Mouse (Mus musculus) gastrocnemius, adult 2 months (tissue): ENCODE measurements around the gene Gm20388. TPM values are rescaled to one million over a fixed set of nuclear protein-coding genes. Genes with fewer than 3 reads are reported as not detected.

Experiments
- DNase-seq: peaks from one replicate; pipeline ENCODE4 v3.0.0; 2022
- H3K27ac ChIP-seq: fragments of 200-600 bp; 2 replicates; pipeline ENCODE4 v1.8.1; 2022; ENCODE audit warnings: mild to moderate bottlenecking
- H3K4me3 ChIP-seq: fragments of 200-600 bp; 2 replicates; pipeline ENCODE4 v1.8.1; 2022; ENCODE audit warnings: mild to moderate bottlenecking, moderate library complexity
- CTCF ChIP-seq: fragments of 200-600 bp; IDR thresholded peaks from 2 replicates; pipeline ENCODE4 v1.8.1; 2022; ENCODE audit warnings: antibody characterized with exemption, mild to moderate bottlenecking, moderate library complexity
- intact Hi-C: fragments of 180-260 bp; cut with DNase I; formaldehyde crosslinking; loops from one replicate; pipeline ENCODE4 v1.15.1; 2025
- total RNA-seq, 2 experiments: library from RNA; stranded (reverse); gene quantifications; 2 replicates each; pipeline ENCODE4 v1.2.3; 2021

Gene Gm20388
- total RNA-seq, 2 experiments from 2014 or later: 6.1 to 15.0 TPM

DNA sequence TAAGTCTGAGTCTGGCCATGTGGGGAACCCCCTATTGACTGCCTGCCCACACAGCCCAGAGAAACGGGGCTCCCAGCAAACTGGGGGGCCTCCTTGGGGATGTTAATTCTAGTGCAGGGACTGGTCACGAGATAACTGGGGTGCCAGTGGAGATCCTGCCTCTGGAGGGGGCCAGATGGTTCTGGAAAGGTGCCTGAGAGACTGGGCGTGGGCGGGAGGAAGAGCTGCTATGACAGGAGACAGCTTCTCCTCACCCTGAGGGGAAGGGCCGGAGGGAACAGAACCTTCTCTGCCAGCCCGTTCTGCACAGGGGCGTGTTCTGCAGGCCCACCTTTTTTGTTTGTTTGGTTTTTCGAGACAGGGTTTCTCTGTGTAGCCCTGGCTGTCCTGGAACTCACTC is 2955.6 kb downstream of the Gm20388 start:
- intact Hi-C loops: no loop called here
- no peak for DNase-seq
- no peak overlapping the region for H3K27ac ChIP-seq
- H3K4me3 ChIP-seq: no peak overlapping the region
- TF ChIP-seq CTCF: no peak

DNA sequence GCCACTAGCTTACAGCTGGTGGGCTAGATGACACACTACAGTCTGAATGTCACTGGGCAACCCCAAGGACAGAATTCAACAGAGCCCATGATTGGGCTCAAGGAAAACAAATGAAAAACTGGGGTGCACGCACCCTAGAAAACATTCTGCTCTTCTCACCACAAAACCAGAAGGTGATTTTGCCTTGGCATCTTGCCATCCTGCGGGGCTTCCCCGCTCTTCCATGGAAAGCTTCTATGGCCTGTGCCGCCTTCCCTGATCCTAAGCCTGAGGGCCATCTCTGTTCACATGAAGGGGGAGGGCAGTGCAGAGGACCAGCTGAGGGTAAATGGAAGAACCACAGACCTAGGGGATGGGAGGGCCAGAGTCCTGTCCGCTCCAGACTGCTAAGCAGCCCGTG is 2957.3 kb downstream of the Gm20388 start:
- H3K4me3 ChIP-seq: no peak overlapping the region
- no peak overlapping the region for H3K27ac ChIP-seq
- no peak for TF ChIP-seq CTCF
- no peak for DNase-seq
- intact Hi-C loops: no loop called here

DNA sequence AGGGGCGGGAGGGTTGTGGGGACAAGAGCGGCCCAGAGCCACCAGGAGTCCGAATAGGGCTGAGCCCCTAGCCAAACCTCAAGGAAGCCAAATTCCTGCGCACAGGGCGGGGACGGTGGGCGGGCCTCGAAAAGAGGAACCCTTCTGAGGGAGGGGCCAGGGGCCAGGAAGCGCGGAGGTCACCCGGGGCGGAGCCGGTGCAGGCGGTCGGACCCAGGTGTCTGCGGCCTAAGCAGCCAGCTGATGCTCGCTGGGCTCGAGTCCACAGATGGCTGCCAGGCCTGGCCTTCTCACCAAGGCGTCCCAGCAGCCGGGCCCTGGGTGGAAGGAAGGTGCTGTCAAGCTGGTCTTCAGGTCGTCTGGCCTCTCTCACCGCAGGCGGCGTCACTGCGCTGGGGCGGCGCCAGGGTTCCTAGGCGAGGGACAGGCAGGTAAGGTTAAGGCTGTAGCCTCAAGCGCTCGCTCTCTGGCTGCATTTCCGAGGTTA is 2959.8 kb downstream of the Gm20388 start:
- TF ChIP-seq CTCF: no peak
- DNase-seq: peak; percentile 61
- intact Hi-C loops: no loop called here
- Histone ChIP-seq H3K4me3 (peak overlapping the region; percentile 56), H3K27ac (no peak overlapping the region)

DNA sequence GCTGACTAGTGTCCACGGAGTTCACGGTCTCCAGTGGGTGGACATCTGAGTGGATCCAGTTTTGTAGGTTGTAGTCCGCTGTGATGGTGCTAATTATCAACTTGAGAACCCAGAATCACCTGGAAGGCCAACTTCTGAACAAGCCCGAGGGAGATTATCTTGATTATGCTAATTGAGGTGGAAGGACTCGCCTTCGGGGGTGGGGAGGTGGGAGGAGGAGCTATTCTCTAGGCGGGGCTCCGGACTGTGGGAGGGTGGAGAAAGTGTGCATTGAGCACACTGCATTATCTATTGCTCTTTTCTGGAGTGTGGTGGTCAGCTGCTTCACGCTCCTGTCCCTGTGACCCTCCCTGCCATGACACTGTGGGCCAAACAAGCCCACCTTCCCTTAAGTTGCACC is 2961.0 kb downstream of the Gm20388 start:
- no peak for DNase-seq
- no peak overlapping the region for H3K27ac ChIP-seq

DNA sequence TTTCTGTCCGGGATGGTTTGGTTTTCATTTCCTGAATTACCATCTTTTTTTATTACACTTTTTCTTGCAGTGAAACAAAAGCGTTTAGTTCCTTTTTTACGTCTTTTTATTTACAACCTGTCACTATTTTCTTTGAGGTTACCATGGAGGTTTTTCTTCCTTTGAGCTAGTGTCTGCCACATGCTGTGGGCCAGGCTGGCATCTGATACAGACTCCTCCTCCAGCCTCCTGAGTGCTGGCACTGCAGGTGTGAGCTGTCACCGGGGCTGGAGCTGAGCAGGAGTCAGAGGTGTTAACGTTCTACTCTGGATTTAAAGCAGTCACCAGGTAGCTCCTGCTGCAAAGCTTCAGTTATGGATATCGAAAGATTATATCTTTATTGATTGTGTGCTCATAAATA is 2962.5 kb downstream of the Gm20388 start:
- intact Hi-C loops: no loop called here
- no peak for TF ChIP-seq CTCF
- H3K4me3 ChIP-seq: no peak overlapping the region
- no peak for DNase-seq
- H3K27ac ChIP-seq: no peak overlapping the region

More for the DNA sequence above, 2961.0 kb downstream of the Gm20388 start:
- intact Hi-C loops: no loop called here
- TF ChIP-seq CTCF: no peak
- no peak overlapping the region for H3K4me3 ChIP-seq

DNA sequence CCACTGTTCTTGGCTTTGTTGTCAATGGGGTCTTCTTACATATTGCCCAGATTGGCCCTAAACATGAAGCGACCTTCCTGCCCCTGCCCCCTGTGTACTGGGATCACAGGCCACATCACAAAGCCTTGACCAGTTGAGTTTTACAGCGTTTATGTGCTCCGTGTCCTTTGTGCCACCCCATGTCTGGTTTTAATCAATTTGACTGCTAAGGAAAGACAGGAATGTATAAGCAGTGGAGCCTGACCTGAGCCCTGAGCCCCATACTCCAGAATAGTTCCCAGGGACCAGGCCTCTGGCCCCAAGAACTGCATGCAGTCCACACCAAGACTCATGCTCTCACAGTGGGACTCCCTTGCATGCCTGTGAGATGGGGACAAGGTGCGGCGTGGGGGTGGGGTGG is 2964.5 kb downstream of the Gm20388 start:
- no peak for DNase-seq
- Histone ChIP-seq H3K27ac (no peak overlapping the region), H3K4me3 (no peak overlapping the region)
- intact Hi-C loops: no loop called here
- TF ChIP-seq CTCF: no peak

DNA sequence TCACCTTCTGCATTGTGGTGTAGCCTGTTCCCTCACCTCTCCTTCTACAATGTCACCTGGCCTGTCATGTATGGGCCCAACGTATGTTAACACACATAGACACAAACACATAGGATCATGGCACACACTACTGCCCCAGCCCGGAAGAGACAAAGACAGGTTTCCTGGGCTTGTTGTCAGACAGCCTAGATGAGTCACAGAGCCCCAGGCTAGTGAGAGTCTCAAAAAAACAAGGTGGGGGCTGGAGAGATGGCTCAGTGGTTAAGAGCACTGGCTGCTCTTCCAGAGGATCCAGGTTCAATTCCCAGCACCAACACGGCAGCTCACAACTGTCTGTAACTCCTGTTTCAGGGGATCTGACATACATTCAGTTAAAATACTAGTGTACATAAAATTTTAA is 2967.6 kb downstream of the Gm20388 start:
- H3K27ac ChIP-seq: no peak overlapping the region
- no peak for DNase-seq
- H3K4me3 ChIP-seq: no peak overlapping the region
- TF ChIP-seq CTCF: no peak
- intact Hi-C loops: no loop called here

DNA sequence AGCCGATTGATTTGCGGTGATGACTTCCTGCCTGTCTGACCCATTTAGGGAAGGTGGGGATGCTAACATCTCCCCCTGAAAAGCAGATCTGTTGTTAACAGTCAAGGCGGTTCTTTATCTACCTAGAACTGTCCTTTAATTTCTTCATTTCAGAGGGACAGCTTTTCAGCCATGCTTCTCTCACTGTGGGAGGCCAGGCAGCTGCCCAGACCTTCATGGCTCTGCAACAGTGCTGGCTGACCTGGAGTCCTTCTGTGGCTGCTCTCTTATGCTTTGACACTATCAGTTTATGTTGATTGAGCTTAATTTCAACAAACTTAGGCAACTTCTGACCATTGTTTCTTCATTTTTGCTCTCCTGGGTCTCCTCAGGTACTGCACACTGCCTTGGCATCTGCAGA is 2969.7 kb downstream of the Gm20388 start:
- no peak for DNase-seq
- intact Hi-C loops: no loop called here
- no peak for TF ChIP-seq CTCF
- Histone ChIP-seq H3K4me3 (no peak overlapping the region), H3K27ac (no peak overlapping the region)

DNA sequence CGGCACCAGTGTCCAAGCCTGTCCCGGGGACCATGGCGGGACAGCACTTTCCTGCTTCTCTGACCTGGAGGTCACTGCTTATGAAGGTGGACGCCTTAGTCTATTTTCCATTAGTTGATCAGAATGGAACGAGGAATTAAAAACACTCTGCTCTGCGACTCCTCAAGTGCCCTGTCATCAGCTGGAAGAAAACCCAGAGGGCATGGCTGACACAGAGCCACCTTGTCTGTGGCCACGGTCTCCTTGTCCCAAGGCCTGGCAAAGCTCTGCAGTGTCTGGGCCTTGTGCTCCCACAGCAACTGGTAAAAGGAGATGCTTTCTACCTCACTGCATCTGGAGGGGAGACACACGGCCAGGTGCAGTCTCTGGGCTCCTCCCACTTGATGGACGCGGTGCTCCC is 2973.0 kb downstream of the Gm20388 start:
- H3K27ac ChIP-seq: no peak overlapping the region
- no peak for TF ChIP-seq CTCF
- H3K4me3 ChIP-seq: no peak overlapping the region
- intact Hi-C loops: no loop called here
- no peak for DNase-seq

DNA sequence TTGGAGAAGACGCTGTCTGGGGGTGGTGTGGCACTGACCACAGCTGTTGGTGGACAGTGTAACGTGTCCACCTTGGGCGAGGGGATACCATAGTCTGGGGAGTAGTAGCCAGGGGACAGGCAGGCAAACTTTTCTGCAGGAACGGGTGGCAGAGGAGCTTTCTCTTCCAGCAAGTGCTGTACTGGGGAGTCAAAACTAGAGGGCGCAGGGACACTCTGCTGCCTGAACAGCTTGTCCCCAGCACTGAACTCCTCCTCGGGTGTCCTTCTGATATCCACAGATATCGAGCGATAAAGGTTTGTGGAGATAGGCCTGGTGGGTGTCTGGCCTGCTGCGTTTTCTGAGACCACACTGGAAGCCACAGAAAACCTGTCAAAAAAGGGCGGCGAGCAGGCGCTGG is 2980.8 kb downstream of the Gm20388 start:
- Histone ChIP-seq H3K27ac (no peak overlapping the region), H3K4me3 (no peak overlapping the region)
- intact Hi-C loops: no loop called here
- no peak for DNase-seq
- TF ChIP-seq CTCF: peak; percentile 42

DNA sequence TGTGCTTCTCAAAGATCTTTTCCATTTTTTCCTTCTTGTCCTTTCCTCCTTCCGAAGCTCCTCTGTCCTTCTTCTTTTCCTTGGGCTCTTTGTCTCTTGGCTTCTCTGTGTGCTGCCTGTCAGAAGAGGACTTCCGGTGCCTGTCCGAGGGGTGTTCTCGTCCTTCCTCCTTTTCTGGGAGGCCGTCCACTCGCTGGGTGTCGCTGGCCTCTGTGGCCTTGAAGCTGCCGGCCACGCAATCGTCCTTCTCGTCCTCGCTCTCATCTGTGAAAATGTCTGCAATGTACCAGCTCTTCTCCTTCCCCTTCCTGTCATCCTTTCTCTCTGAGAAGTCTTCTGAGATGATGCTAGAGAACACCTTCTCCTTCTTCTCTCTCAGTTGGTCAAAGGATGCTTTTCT is 2982.8 kb downstream of the Gm20388 start:
- Histone ChIP-seq H3K27ac (no peak overlapping the region), H3K4me3 (no peak overlapping the region)
- intact Hi-C loops: no loop called here
- no peak for DNase-seq
- TF ChIP-seq CTCF: no peak

DNA sequence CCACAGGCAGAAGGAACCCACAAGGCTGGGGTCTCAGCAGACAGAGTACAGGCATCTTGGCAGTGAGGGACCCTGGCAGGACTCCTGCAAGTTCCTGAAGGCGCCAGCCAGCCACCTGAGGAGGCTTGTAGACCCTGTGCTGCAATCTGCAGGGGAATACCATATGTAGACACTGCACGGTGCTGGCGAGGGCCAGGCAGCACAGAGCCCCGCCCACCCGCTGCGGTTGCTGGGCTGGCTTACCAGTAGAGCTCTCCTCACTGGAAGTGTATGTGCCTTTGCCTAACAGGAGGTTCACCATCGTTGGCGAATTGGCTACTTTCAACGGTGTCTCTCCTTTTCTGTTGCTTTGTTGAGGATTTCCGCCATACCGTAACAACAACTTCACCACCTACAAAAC is 2985.7 kb downstream of the Gm20388 start:
- intact Hi-C loops: no loop called here
- no peak for DNase-seq
- no peak overlapping the region for H3K4me3 ChIP-seq
- H3K27ac ChIP-seq: no peak overlapping the region
- TF ChIP-seq CTCF: no peak

DNA sequence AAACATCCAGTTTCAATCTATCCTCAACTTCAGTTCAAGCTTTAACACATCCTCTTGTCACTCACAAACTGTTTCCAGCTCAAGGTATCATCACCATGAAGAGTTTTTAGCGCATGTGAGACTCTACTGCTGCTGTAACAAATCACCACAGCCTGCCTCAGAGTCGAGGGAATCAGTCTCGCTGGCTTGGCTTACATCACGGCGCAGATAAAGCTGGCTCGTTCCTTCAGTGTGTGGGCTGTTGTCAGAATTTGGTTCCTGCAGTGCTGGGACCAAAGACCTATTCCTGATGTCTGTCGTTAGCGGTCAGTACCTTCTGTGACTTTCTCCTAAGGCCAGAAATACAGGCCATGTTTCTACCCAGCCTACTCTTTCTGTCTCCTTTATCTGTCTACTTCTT is 2986.6 kb downstream of the Gm20388 start:
- Histone ChIP-seq H3K27ac (no peak overlapping the region), H3K4me3 (no peak overlapping the region)
- intact Hi-C loops: no loop called here
- TF ChIP-seq CTCF: no peak
- DNase-seq: no peak

DNA sequence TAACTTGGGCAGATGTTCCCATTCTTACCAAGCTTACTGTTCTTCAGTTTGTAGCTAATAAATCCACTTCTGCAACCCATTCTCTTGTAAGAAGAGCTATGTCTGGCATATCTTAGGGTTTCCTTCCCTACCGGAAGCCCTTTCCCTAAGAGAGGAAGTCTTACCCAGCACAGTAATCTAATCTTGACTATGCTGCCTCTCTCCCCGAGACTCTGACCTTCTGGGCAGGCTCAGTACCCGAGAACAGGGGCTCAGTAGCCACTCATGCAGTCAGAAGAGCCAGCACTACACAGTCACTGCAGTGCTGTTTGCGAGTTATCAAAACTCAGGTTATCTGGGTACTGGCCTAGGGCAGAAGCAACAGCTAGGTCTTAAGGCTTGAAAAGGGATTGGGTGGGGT is 2987.4 kb downstream of the Gm20388 start:
- H3K27ac ChIP-seq: no peak overlapping the region
- no peak for DNase-seq
- H3K4me3 ChIP-seq: no peak overlapping the region
- intact Hi-C loops: no loop called here
- TF ChIP-seq CTCF: no peak

DNA sequence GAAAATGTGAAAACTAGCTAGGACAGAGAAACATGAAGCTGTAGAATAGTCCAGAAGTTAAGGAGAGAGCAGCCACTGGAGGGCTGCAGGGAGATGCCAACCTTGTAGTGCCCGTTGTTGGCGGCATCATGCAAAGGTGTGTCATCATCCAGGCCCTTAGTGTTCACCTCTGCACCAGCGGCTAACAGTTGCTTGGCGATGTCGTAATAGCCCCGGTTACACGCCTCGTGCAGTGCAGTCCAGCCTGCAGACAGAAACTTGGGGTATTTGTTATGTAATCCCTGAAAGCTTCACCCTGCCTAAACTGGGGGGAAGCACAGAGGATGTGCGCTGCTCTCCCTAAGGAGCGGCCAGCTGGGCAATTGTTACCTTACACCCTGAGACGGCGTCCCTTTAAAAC is 2987.8 kb downstream of the Gm20388 start:
- no peak for TF ChIP-seq CTCF
- intact Hi-C loops: no loop called here
- no peak overlapping the region for H3K4me3 ChIP-seq
- H3K27ac ChIP-seq: no peak overlapping the region
- DNase-seq: no peak
